Mouse (Mus musculus) MN1 (cell line): Measurements from ENCODE around the gene Ucp2.
"Not testable (repeated sequence)": the region's sequence is repeated elsewhere in the genome, so short reads cannot be mapped to it uniquely, and the experiment has no call there.

Experiments
- DNase-seq: peaks from one replicate; pipeline ENCODE4 v3.0.0-alpha.2; 2016; ENCODE audit warnings: low spot score

Gene Ucp2

GRCm38 (mm10) chr7:100479823-100480164 is 13.3 kb upstream of the Ucp2 start:
- no peak for DNase-seq

- no peak for DNase-seq
These were observed 13.0 kb upstream of the Ucp2 start for GRCm38 (mm10) chr7:100480175-100480574.

GRCm38 (mm10) chr7:100482046-100482445 is 11.1 kb upstream of the Ucp2 start:
- not testable (repeated sequence) for DNase-seq

GRCm38 (mm10) chr7:100484493-100484892 is 8.6 kb upstream of the Ucp2 start:
- no peak for DNase-seq

GRCm38 (mm10) chr7:100487301-100487700 is 5.8 kb upstream of the Ucp2 start:
- peak; percentile 33 for DNase-seq

GRCm38 (mm10) chr7:100488474-100489048 is 4.6 kb upstream of the Ucp2 start:
- DNase-seq, result no peak

GRCm38 (mm10) chr7:100492391-100493116 is 583 bp upstream of the Ucp2 start:
- DNase-seq, result no peak

GRCm38 (mm10) chr7:100493484-100494414 is 612 bp downstream of the Ucp2 start:
- peak; percentile 89 for DNase-seq

- DNase-seq, result peak; percentile 50
These were observed 1.3 kb downstream of the Ucp2 start for GRCm38 (mm10) chr7:100494415-100494831.

- no peak for DNase-seq
These were observed 1.9 kb downstream of the Ucp2 start for GRCm38 (mm10) chr7:100495042-100495441.

GRCm38 (mm10) chr7:100495581-100496251 is 2.6 kb downstream of the Ucp2 start:
- DNase-seq, result peak; percentile 92

- no peak for DNase-seq
These were observed 3.2 kb downstream of the Ucp2 start for GRCm38 (mm10) chr7:100496371-100496770.

GRCm38 (mm10) chr7:100496791-100497190 is 3.7 kb downstream of the Ucp2 start:
- no peak for DNase-seq

GRCm38 (mm10) chr7:100497402-100497801 is 4.3 kb downstream of the Ucp2 start:
- DNase-seq, result no peak

- no peak for DNase-seq
These were observed 4.8 kb downstream of the Ucp2 start for GRCm38 (mm10) chr7:100497982-100498381.

- DNase-seq, result no peak
These were observed 6.3 kb downstream of the Ucp2 start for GRCm38 (mm10) chr7:100499465-100499864.

- peak; percentile 58 for DNase-seq
These were observed 7.3 kb downstream of the Ucp2 start for GRCm38 (mm10) chr7:100500276-100500977.

GRCm38 (mm10) chr7:100501027-100501843 is 8.1 kb downstream of the Ucp2 start:
- no peak for DNase-seq

GRCm38 (mm10) chr7:100501844-100502373 is 8.8 kb downstream of the Ucp2 start:
- no peak for DNase-seq

GRCm38 (mm10) chr7:100502374-100502922 is 9.3 kb downstream of the Ucp2 start:
- DNase-seq, result no peak
